Mouse (Mus musculus) adrenal gland, adult (tissue): ENCODE measurements at regions not wholly inside any gene's neighbourhood (a gene's known extent, or its start where the extent isn't known, plus 50 kb on each side); places are given as distances from the start of the nearest gene placed in this dataset.

Source experiments
- DNase-seq, 2 experiments: peaks; one replicate each; pipeline ENCODE4 v3.0.0; 2022 to 2023; ENCODE audit warnings: low spot score in 1 of 2; ENCODE audit not compliant: inconsistent age in 2 of 2

GRCm38 (mm10) chrX:112984668-112985067 is 200.6 kb downstream of the Chm start:
- DNase-seq, result no peak

GRCm38 (mm10) chrX:112984073-112984472 is 201.2 kb downstream of the Chm start:
- DNase-seq, result no peak

GRCm38 (mm10) chrX:112978583-112978982 is 206.7 kb downstream of the Chm start:
- peak in 1 of 2 experiments; percentile 29 for DNase-seq

- no peak for DNase-seq
Observed at GRCm38 (mm10) chrX:112964093-112964492, 221.2 kb downstream of the Chm start.

GRCm38 (mm10) chrX:112949792-112950191 is 235.5 kb downstream of the Chm start:
- DNase-seq, result no peak

DNA sequence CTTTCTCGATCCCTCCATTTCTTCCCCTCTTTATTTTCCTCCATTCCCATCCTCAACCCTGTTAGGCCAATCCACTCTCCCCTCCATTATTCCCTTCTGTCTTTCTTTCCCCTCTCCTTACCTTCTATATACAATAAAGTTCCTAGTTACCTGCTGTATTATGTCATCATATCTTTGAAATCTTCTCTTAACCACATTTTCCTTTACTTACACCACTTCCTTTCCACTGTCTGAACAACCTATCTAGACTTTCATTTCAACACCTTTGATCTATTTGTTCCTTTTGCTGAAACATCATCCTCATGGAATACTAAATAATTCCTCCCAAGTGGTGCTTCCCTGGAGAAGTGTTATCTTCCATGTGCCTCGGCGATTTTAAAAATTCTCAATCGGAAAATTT is 237.8 kb downstream of the Chm start:
- DNase-seq, result no peak

DNA sequence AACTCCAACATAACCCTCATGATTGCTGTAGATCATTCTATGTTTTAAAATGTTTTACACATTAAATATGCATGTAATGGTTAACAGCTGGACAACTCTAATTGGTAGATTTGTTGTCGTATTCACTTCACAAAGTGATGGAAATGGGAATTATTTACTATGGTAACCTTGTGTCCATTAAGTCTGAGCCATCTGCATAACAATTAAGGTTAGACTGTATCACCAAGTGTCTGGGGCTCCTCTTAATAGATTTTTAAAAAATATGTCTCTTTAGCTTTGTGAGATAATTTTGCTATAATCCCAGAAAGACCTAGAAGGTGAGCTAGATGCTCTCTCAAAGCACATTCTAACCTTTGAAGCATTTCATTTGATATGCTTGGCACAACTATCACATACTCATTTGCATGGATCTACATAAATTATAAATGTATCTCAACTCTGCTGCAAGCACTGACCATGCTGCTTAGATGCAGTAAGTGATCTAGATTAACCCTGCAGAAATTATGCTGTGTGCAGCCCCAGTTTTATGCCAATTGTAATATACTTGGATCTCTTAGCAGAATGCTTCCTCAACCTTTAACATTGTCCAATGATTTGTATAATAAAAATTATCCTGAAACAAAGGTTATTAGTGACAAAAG is 227.2 kb upstream of the Pof1b start:
- DNase-seq, result no peak

DNA sequence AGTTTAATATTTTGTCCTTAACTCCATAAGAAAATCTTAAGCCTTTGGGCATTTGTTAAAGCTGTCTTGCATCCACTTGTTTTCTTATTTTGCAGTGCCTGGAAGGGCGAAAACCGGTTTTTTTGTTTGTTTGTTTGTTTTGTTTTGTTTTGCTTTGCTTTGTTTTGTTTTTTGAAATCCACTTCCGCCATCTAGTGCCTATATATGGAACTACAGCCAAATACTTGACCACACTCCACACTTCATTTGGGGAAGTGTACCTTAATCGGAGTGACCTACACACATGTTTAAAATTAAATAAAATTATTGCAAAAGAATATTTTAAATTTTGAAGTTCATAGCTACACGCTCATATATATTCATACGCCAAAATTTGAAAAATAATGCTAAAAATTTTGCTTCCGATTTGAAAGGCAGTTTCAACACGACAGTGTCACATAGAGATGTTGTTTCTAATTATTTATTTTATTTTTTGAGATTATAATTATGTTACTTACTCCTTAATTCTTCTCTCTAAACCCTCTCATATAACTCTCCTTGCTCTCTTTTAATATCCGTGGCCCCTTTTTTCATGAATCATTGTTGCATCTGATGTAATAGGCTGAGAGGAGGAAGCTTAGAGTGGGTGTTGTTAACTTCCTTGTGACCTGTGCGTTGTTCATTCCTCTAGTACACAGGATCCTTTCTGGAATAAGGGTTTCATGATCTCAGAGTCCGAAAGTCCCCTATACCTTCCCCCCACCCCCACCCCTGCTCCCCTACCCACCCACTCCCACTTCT is 205.4 kb upstream of the Pof1b start:
- DNase-seq, result peak in 1 of 2 experiments; percentile 43

- DNase-seq, result no peak
Observed at GRCm38 (mm10) chrX:112886539-112886938, 188.1 kb upstream of the Pof1b start.
